Mouse (Mus musculus) kidney, embryonic 16.5 days (tissue): ENCODE results near the gene Nfkbia. TPM values are rescaled to one million over a fixed set of nuclear protein-coding genes. Genes with fewer than 3 reads are reported as not detected.

Source experiments
- ATAC-seq: fragments of 200-750 bp; cut with Nextera tagmentation; 2 replicates; pipeline ENCODE4 v1.8.0; 2017; ENCODE audit warnings: moderate TSS enrichment; ENCODE audit not compliant: low FRiP score, low TSS enrichment
- H3K27ac ChIP-seq: fragments of 300-500 bp; sonication (generic); 2 replicates; pipeline ENCODE4 v1.5.1; 2014; ENCODE audit warnings: low read length
- H3K27me3 ChIP-seq: fragments of 300-500 bp; sonication (generic); 2 replicates; pipeline ENCODE4 v1.6.1; 2014; ENCODE audit warnings: low read length, control low read depth, mixed read lengths; ENCODE audit not compliant: insufficient read depth
- H3K36me3 ChIP-seq: fragments of 300-500 bp; sonication (generic); 2 replicates; pipeline ENCODE4 v1.6.1; 2014; ENCODE audit warnings: low read length, control low read depth, mixed read lengths; ENCODE audit not compliant: insufficient read depth
- H3K4me1 ChIP-seq: fragments of 300-500 bp; sonication (generic); 2 replicates; pipeline ENCODE4 v1.6.1; 2014; ENCODE audit warnings: low read length, control low read depth, mixed read lengths; ENCODE audit not compliant: insufficient read depth
- H3K4me2 ChIP-seq: fragments of 300-500 bp; sonication (generic); replicated peaks from 2 replicates; pipeline ENCODE4 v1.6.1; 2014; ENCODE audit warnings: low read depth, low read length
- H3K4me3 ChIP-seq: fragments of 300-500 bp; sonication (generic); 2 replicates; pipeline ENCODE4 v1.5.1; 2014; ENCODE audit warnings: mild to moderate bottlenecking, low read length
- H3K9ac ChIP-seq: fragments of 300-500 bp; sonication (generic); replicated peaks from 2 replicates; pipeline ENCODE4 v1.6.1; 2014; ENCODE audit warnings: low read length
- H3K9me3 ChIP-seq: fragments of 300-500 bp; sonication (generic); 2 replicates; pipeline ENCODE4 v1.6.1; 2016; ENCODE audit warnings: low read length, control low read depth
- WGBS: fragments of 180-500 bp; shearing (Covaris S2); extraction: QIAGEN DNeasy Blood & Tissue Kit; methylation state at CpG from one replicate; pipeline ENCODE4 v1.1.7; 2014; 5-methylcytosine and 5-hydroxymethylcytosine counted together
- polyA plus RNA-seq: library from polyadenylated mRNA; unstranded; fragments of >200 nt; fragmentation: Nextera tagmentation; extraction: Ambion mirVana; gene quantifications from 2 replicates; pipeline ENCODE4 v1.2.1, GENCODE M21; 2015

Gene Nfkbia
- polyA plus RNA-seq, 1 experiment from 2014 or later = 94.7 TPM

DNA sequence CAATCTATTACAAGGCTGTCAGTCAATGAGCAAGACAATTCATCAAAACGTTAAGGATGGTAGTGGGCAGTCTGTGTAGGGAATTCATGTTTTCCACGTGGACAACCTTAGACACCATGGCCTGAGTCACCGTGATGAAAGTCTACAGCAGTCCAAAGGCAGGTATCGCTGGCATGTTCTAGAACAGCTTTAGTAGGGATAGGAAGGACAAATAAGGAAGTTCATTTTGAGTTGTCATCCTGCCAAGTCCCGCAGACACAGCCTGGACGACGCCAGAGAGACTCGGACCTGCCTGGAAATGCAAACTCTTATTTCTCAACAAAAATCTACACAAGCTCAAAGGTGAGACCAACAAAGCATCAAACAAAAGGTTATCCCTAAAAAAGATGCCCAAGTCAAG is 32.7 kb downstream of the Nfkbia start:
- no peaks in the 10 kb centered on the region for H3K36me3 ChIP-seq
- no peak overlapping the region for H3K4me2 ChIP-seq
- no peaks in the 10 kb centered on the region for H3K27me3 ChIP-seq
- 65% methylated on average over 8 of the region's 8 CpGs for WGBS
- no peaks in the 10 kb centered on the region for H3K9me3 ChIP-seq
- ATAC-seq = no peak
- H3K4me3 ChIP-seq = no peak overlapping the region
- no peak overlapping the region for H3K9ac ChIP-seq
- peaks cover 37% of the 10 kb centered on the region for H3K4me1 ChIP-seq
- H3K27ac ChIP-seq = no peak overlapping the region

DNA sequence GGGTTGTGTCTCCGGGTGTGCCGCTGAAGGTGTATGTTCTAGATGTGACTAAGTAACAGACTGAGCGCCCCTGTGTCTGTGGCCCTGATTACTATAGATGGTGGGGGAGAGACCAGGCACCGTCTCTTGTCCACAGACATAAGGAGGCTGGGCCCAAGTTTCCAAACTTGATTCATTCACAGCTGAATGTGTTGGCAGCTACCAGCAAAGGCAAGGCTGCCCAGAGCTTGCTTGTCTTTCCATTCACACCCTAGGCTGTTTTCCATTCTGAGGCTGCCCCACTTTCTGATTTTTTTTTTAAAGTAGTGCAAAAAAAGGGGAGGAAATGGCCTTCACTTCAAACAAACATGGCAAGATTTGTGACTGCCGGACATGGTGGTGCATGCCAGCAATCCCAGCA is 35.6 kb downstream of the Nfkbia start:
- Histone ChIP-seq H3K4me1 (peaks cover 33% of the 10 kb centered on the region), H3K9me3 (no peaks in the 10 kb centered on the region), H3K9ac (no peak overlapping the region), H3K4me2 (no peak overlapping the region), H3K4me3 (no peak overlapping the region), H3K36me3 (no peaks in the 10 kb centered on the region), H3K27me3 (no peaks in the 10 kb centered on the region), H3K27ac (no peak overlapping the region)
- WGBS = 89% methylated on average over 5 of the region's 5 CpGs
- no peak for ATAC-seq

DNA sequence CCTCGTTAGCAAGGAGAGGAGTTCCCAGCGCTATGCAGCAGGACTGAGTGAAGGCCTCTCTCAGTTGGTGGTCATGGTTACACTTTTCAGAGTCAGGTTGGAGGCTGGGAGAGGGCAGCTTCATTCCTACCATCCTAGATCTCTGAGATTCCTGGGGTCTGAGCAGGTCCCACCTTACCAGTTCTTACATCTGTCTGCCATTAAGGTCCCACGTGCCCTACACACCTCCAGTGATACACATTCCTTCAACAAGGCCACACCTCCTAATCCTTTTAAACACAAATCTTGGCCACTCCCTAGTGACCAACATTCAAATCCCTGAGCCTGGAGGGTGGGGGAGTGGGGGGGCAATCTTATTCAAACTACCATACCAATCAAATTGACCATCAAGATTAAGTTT is 36.3 kb downstream of the Nfkbia start:
- 69% methylated on average over 3 of the region's 3 CpGs for WGBS

DNA sequence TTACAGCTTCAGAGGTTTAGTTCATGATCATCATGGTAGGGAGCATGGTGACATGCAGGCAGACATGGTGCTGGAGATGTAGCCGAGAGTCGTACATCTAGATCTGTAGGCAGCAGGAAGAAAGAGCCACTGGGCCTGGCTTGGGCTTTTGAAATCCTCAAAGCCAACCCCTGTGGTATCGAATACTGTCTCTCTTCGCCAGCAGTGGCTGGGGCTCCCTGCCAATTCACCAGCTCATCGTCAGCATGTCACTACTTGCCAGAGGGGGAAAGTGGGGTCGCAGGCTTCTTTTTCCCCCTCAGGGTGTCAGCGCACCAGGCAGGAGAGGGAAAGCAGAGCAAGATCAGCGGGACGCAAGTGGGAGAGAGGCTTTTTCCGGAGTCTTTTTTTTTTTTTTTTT is 37.2 kb downstream of the Nfkbia start:
- 91% methylated on average over 10 of the region's 10 CpGs for WGBS
- H3K27me3 ChIP-seq = no peaks in the 10 kb centered on the region
- ATAC-seq = no peak

More for the DNA sequence above, 36.3 kb downstream of the Nfkbia start:
- ATAC-seq = no peak
- Histone ChIP-seq H3K4me2 (no peak overlapping the region), H3K4me1 (peaks cover 26% of the 10 kb centered on the region), H3K9ac (no peak overlapping the region), H3K36me3 (no peaks in the 10 kb centered on the region), H3K9me3 (no peaks in the 10 kb centered on the region), H3K27me3 (no peaks in the 10 kb centered on the region), H3K4me3 (no peak overlapping the region), H3K27ac (no peak overlapping the region)

DNA sequence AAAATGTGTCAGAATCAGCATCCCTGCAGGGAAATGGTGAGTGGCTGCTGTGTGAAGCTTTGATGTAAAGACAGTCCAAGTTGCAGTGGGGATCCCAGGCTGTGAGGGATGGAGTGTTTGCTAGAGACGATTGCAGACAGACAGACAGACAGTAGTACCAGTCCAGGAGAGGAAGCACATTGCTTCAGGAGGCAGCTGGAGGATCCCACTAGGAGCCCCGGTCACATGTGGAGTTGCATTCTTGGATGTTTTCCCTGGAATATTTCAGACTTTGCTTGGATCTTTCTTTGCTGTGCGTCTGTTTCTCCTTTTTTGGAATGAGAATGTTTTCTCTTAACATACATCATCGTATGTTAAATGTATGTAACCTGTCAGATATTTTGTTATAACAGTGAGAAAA is 38.5 kb downstream of the Nfkbia start:
- peaks cover 28% of the 10 kb centered on the region for H3K4me1 ChIP-seq
- no peaks in the 10 kb centered on the region for H3K9me3 ChIP-seq
- WGBS = 62% methylated on average over 4 of the region's 4 CpGs
- ATAC-seq = no peak
- no peak overlapping the region; the same call in 1 of the 2 replicates for H3K9ac ChIP-seq
- H3K27ac ChIP-seq = peak overlapping the region; percentile 25; the same call in 1 of the 2 replicates
- no peaks in the 10 kb centered on the region for H3K36me3 ChIP-seq
- no peak overlapping the region for H3K4me2 ChIP-seq
- no peak overlapping the region for H3K4me3 ChIP-seq
- no peaks in the 10 kb centered on the region for H3K27me3 ChIP-seq

More for the DNA sequence above, 37.2 kb downstream of the Nfkbia start:
- Histone ChIP-seq H3K4me1 (peaks cover 25% of the 10 kb centered on the region), H3K9me3 (no peaks in the 10 kb centered on the region), H3K27ac (no peak overlapping the region), H3K9ac (no peak overlapping the region), H3K4me3 (no peak overlapping the region), H3K4me2 (no peak overlapping the region), H3K36me3 (no peaks in the 10 kb centered on the region)

DNA sequence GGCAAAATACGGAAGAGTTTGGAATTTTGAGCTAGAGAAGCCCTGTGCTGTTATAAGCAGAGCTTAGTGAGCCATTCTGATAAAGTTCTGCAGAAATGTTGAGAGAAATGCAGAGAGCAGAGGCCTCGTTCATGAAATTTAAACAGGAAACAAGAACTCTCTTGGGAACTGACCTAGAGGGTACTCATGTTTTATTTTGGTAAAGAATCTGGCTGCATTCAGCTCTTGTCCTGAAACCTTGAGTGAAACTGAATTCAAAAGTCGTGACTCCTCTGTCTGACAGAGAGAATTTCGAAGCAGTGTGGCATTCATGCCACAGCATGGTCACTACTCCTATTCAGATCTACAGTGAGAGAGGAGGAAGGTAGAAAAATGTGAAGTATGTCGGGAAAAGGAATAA is 39.6 kb downstream of the Nfkbia start:
- H3K4me2 ChIP-seq = no peak overlapping the region
- no peak overlapping the region for H3K4me3 ChIP-seq
- no peak for ATAC-seq
- no peak overlapping the region for H3K9ac ChIP-seq
- no peaks in the 10 kb centered on the region for H3K9me3 ChIP-seq
- H3K4me1 ChIP-seq = peaks cover 28% of the 10 kb centered on the region
- no peaks in the 10 kb centered on the region for H3K27me3 ChIP-seq
- H3K27ac ChIP-seq = peak overlapping the region; percentile 81
- H3K36me3 ChIP-seq = no peaks in the 10 kb centered on the region
- WGBS = 32% methylated on average over 5 of the region's 5 CpGs

DNA sequence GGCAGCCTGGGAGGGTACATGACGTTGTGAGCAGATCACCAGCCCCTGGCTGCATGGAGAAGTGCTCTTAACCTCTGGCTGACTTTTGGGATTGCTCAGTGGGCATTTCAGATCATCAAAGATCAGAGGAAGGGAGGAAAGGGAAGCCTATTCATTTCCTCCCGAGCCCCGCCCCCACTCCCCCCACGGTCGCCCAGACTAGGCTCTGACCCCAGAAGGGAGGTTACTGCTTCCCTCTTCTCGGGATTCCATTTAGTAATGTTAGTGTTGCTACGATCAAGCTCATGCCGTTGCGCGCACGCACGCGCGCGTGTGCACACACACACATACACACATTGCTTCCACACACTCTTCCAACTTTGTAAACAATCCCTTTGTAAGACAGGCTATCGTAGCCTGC is 42.0 kb downstream of the Nfkbia start:
- no peak; the same call in 1 of the 2 replicates for ATAC-seq
- Histone ChIP-seq H3K27ac (0 out of 2 replicates have a peak overlapping the region, but pooled peaks have one; percentile 29), H3K4me1 (peaks cover 48% of the 10 kb centered on the region), H3K27me3 (no peaks in the 10 kb centered on the region), H3K9ac (peak overlapping the region; percentile 12; the same call in 1 of the 2 replicates), H3K4me3 (no peak overlapping the region), H3K36me3 (no peaks in the 10 kb centered on the region), H3K4me2 (peak overlapping the region; percentile 26; the same call in 1 of the 2 replicates), H3K9me3 (no peaks in the 10 kb centered on the region)
- WGBS = 45% methylated on average over 16 of the region's 16 CpGs

DNA sequence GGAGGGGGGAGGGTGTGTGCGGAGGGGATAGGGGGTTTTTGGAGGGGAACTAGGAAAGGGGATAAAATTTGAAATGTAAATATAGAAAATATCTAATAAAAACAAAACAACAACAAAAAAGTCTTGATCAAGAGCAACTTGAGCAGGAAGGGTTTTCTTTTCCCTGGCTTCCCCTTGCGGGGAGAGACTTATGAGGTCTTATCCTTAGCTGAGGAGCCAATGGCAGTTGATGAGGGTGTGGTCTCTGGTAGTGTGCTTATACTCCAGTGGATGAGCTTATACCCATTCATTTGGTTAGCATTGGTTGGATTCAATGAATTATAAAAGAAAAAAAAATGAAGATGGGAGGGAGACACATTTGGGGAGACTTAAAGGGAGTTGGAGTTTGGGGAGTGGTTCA is 43.4 kb downstream of the Nfkbia start:
- Histone ChIP-seq H3K4me2 (no peak overlapping the region), H3K9me3 (no peaks in the 10 kb centered on the region), H3K4me1 (peaks cover 48% of the 10 kb centered on the region), H3K9ac (no peak overlapping the region), H3K36me3 (no peaks in the 10 kb centered on the region), H3K27ac (no peak overlapping the region), H3K27me3 (no peaks in the 10 kb centered on the region), H3K4me3 (no peak overlapping the region)
- ATAC-seq = no peak
- 94% methylated on average over 2 of the region's 2 CpGs for WGBS

DNA sequence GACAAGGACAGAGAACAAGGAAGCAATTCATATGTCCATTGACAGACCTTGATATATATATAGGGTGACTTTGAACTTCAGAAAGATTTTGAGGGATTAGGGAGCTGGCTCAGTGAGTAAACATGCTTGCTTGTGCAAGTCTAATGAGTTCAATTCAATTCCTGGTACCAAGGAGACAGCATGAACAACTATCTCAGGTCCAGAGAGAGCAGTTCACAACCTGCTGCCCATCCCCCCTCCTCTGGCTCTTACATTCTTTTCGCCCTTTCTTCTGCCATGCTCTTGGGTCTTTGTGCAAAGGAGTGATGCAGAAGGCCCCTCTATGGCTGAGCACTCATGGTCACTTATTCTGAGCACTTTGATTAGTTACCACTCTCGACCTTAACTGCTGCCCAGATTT is 44.0 kb downstream of the Nfkbia start:
- 87% methylated on average over 2 of the region's 2 CpGs for WGBS
- Histone ChIP-seq H3K36me3 (no peaks in the 10 kb centered on the region), H3K4me1 (peaks cover 48% of the 10 kb centered on the region), H3K4me2 (no peak overlapping the region), H3K9me3 (no peaks in the 10 kb centered on the region), H3K27me3 (no peaks in the 10 kb centered on the region), H3K4me3 (no peak overlapping the region), H3K9ac (no peak overlapping the region), H3K27ac (no peak overlapping the region)
- no peak for ATAC-seq

DNA sequence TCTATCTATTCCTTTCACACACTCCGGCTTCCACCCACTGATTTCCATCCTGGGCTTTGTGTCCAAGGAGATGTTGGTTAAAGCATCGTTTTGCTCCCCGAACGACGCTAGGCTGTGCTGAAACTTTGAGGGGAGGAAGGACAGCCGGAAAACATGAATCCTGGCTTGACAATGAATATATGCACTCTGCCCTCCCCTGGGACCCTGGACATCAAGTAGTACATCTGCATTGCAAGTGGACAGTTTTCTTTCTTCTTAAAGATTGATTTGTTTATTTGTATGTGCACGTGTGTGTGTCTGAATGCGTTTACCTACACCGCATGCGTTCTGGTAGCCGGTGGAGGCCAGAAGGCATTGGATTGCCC is 45.1 kb downstream of the Nfkbia start:
- no peak for ATAC-seq
- peaks cover 44% of the 10 kb centered on the region for H3K4me1 ChIP-seq
- H3K4me2 ChIP-seq = no peak overlapping the region
- H3K27ac ChIP-seq = peak overlapping the region; percentile 85
- H3K9ac ChIP-seq = no peak overlapping the region
- no peaks in the 10 kb centered on the region for H3K27me3 ChIP-seq
- H3K9me3 ChIP-seq = no peaks in the 10 kb centered on the region
- WGBS = 65% methylated on average over 11 of the region's 11 CpGs
- H3K4me3 ChIP-seq = no peak overlapping the region
- no peaks in the 10 kb centered on the region for H3K36me3 ChIP-seq
